Mouse (Mus musculus): ENCODE measurements at regions not wholly inside any gene's neighbourhood (a gene's known extent, or its start where the extent isn't known, plus 50 kb on each side); places are given as distances from the start of the nearest gene placed in this dataset.

- TF ChIP-seq CTCF (IDR thresholded peaks at IDR 0.05; ENCODE audit: low read depth) (no peak), EP300 (IDR thresholded peaks at IDR 0.05; ENCODE audit: low read depth) (no peak)
These were observed 96.9 kb upstream of the Med14 start for GRCm38 (mm10) chrX:12858757-12859156.

All from liver, embryonic 14.5 days (tissue).